Mouse (Mus musculus): ENCODE measurements around the gene Akr1b10. TPM values are rescaled to one million over a fixed set of nuclear protein-coding genes. Genes with fewer than 3 reads are reported as not detected.

Gene Akr1b10
- 122 TPM for polyA plus RNA-seq (2014; fragmentation: Illumina TruSeq; extraction: RNeasy Lipid Tissue Mini Kit (QIAGEN cat#74804); ENCODE audit: low read depth, low replicate concordance)

DNA sequence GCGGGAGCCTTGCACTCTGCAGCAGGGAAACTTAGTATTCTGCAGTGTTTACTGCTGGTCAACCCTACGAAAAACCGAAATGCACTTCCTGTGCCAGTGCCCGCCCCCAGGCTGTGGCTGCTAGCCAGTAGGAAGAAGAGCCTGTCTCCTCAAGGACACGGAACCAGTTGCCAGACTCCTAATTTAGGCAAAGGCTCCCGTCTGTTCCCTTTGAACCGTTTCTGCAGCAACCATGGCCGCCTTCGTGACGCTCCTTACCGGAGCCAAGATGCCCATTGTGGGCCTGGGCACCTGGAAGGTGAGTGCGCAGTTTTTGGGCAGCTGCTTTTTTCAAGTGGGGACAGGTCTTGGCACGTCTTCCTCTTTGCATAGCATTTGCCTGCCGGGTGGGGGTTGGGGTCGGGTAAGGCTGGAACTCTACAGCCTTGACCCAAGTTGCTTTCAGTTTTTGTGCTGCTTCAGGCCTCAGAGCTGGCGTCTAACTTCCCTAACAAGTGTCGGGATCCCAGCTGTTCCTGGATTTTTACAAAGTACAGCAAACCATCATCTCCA, at the start of gene Akr1b10:
Akr1b10 (plus strand) TSS at position 109 of the 552 bp plus-strand sequence.

DNA sequence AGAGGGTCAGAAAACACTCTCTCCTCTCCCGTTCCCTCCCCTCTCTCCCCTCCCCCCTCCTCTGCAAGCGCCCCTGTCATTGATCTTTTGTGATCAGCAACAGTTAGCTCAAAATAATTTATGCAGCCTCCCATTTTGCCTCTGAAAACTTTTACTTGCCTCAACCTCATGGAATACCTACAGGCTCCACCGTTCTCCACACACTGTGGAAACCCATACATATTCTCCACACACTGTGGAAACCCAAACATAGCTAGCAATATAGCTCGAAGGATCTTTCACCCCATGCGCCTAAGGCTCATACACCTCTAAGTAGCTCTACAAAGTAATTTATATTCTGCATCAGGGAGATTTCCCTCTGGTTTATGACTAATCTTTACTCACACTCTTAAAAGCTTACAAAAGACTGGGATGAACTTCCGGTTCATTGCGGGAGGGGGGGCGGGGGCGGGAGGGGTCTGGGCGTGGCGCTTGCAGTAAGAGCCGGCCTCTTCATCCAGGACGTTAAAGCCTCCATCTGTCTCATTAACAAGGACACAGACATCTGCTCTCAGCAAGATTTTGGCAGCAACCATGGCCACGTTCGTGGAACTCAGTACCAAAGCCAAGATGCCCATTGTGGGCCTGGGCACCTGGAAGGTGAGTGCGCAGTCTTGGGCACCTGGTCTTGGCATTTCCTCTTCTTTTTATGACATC, 30.2 kb upstream of the Akr1b10 start, which contains the start of gene Akr1b8:
Akr1b8 (plus strand) TSS at position 462 of the 696 bp plus-strand sequence.

DNA sequence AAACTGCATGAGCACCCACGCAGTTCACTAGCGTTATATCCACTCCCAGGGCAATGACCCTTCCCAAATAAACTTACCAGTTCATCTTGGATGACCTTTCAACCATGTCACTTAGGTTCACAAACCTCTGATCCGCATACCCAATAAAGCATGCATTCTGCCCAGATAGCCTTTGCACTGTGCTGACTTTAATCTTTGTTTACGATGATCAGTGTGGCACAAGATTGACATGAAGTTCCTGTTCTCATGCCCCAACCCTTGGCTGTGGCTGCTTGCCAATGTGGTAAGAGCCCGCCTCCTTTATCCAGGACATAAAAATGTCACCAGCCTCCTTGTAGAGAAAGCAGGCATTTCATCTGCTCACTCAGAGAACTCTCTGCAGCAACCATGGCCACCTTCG, 28.0 kb downstream of the Akr1b10 start, which contains the start of gene Akr1b7:
Akr1b7 (plus strand) TSS at position 312 of the 400 bp plus-strand sequence.

Other genes with a start within 250 kb of the Akr1b10 start
- gene Slc35b4, start 207.1 kb upstream of the Akr1b10 start, polyA plus RNA-seq (2014; fragmentation: Illumina TruSeq; extraction: RNeasy Lipid Tissue Mini Kit (QIAGEN cat#74804); ENCODE audit: low read depth, low replicate concordance) = 19.2 TPM
- 261 TPM for gene Akr1b3, start 66.7 kb upstream of the Akr1b10 start, polyA plus RNA-seq (2014; fragmentation: Illumina TruSeq; extraction: RNeasy Lipid Tissue Mini Kit (QIAGEN cat#74804); ENCODE audit: low read depth, low replicate concordance)
- 32.2 TPM for gene Akr1b8, start 30.1 kb upstream of the Akr1b10 start, polyA plus RNA-seq (2014; fragmentation: Illumina TruSeq; extraction: RNeasy Lipid Tissue Mini Kit (QIAGEN cat#74804); ENCODE audit: low read depth, low replicate concordance)
- 2,659 TPM for gene Akr1b7, start 28.1 kb downstream of the Akr1b10 start, polyA plus RNA-seq (2014; fragmentation: Illumina TruSeq; extraction: RNeasy Lipid Tissue Mini Kit (QIAGEN cat#74804); ENCODE audit: low read depth, low replicate concordance)
- gene Bpgm, start 92.0 kb downstream of the Akr1b10 start, polyA plus RNA-seq (2014; fragmentation: Illumina TruSeq; extraction: RNeasy Lipid Tissue Mini Kit (QIAGEN cat#74804); ENCODE audit: low read depth, low replicate concordance) = 22.5 TPM
- gene Cald1, start 214.3 kb downstream of the Akr1b10 start, polyA plus RNA-seq (2014; fragmentation: Illumina TruSeq; extraction: RNeasy Lipid Tissue Mini Kit (QIAGEN cat#74804); ENCODE audit: low read depth, low replicate concordance) = 217 TPM